Mouse (Mus musculus) embryo, embryonic 9.5 days (tissue): ENCODE results near the gene Nr4a2.

Source experiments
- DNase-seq: peaks from one replicate; pipeline ENCODE4 v3.0.0-alpha.2; 2017; ENCODE audit errors: extremely low spot score

Gene Nr4a2

DNA sequence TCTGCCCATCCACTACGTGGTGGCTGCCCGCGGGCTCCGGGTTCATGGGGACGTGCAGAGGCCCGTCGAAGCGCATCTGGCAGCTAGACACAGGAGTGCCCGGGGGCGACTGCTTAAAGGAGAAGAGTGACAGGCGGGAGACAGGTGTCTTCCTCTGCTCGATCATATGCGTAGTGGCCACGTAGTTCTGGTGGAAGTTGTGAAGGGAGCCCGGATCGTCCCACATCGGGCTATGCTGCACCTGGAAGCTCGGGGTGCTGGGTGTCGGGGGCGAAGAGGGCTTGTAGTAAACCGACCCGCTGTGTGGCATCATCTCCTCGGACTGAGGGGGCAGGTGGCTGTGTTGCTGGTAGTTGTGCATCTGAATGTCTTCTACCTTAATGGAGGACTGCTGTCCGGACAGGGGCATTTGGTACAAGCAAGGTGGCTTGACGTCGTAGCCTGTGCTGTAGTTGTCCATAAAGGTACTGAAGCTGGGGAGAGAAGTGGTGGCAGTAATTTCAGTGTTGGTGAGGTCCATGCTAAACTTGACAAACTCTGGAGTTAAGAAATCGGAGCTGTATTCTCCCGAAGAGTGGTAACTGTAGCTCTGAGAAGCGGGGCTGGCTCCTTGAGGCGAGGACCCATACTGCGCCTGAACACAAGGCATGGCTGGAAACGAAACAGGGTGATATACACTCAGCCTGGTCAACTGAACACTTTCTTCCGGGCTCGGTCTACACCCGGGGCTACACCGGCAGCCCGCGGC, 11.8 kb downstream of the Nr4a2 start:
- DNase-seq: no peak

DNA sequence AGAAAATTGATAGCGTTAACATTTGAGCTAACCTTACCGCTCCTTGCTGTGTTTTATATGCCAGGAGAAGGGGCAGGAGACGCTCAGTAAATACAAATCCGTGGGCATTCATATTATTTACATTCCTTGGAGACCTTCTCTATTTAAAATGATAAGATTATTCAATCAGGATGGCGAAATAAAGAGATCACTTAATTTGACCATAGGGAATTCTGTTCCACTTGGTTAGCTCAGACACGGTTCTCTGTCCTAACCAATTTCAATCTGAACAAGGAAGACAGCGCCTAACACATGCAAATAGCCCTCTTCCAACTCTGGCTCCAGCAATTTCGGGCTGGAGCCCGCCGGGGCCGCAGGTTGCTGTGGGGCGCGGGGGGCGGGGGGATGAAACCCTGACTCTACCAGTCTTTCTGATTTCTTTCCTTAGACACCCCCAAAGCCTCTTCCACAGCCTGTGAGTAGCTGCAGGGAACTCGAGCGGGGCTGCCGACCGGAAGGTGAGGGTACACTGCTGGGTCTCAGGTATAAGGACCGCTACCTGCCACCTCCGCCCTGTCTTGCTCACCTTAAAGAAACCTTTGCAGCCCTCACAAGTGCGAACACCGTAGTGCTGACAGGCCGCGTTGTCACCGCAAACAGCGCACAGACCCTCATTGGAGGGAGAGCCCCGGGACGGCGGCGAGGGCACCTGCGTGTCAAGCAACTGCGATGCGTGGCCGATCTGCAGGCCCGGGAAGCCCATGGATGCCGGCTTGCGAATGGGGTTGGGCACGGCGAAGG, 12.6 kb downstream of the Nr4a2 start:
- no peak for DNase-seq

DNA sequence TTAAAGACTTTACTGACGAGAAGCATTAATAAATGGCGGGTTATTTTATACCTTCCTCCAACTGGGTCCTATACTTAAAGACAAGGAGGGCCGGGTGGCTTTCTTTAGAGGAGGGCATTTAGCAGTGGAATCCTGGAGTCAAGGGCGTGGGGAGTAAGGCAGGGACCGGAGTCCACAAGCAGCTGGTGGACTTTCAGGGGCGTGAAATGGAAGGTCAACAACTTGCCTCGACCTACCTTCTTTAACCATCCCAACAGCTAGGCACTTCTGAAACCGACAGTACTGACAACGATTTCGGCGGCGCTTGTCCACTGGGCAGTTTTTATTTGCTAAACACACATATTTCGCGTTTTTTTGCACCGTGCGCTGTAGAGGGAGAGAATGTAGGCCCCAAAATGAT, 13.4 kb downstream of the Nr4a2 start:
- no peak for DNase-seq

DNA sequence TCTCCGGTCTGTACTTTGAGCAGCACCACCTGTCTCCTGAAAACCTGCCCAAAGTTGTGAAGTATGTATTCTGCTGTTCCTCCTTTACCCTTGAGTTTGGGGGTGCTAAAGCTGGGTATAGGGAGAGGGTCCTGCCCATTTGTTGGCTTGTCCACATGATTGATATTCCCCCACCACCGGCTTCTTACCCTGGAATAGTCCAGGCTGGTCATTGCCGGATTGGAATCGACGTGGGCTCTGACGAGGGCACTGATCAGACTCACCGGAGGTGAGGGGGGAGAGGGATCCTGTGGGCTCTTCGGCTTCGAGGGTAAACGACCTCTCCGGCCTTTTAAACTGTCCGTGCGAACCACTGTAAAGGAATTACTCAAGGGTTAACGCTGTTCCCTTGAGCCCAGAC, 13.9 kb downstream of the Nr4a2 start:
- DNase-seq: no peak

DNA sequence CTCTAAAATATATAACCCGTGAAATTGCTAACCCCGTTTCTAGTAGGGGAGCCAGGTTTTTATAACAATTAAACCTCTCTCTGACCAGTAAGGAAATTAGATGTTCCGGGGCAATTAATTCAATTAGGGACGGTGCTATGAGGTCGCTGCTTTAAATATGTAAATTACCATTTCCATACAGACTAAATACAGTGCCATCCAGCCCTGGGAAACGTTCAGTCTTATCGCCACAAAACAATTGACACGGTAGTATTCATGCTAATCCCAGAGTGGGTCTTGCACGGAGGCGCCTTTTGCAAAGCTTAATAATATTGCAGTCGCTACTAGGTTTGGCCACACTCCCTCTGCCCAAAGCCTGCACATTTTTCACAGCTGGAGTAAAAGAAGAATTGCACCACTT, 14.5 kb downstream of the Nr4a2 start:
- no peak for DNase-seq

DNA sequence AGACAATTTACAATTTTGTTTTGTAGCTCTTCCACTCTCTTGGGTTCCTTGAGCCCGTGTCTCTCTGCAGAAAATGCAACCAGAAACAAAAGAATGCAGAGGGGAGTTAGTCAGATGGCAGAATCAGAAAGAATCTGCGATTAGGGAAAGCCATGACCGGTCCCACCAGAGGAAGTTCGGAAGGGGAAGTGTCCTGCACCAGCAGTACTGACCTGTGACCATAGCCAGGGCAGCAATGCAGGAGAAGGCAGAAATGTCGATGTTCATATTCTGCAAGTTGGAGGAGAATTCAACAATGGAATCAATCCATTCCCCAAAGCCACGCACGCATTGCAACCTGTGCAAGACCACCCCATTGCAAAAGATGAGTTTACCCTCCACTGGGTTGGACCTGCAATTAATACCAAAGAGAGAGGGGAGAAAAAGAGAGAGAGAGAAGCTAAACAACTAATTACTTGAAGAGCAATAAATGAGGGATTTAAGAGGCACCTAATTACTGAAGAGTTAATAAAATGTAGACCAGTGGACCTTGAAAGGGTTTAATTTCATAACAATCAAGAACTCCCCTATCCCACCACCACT, 15.4 kb downstream of the Nr4a2 start:
- no peak for DNase-seq

DNA sequence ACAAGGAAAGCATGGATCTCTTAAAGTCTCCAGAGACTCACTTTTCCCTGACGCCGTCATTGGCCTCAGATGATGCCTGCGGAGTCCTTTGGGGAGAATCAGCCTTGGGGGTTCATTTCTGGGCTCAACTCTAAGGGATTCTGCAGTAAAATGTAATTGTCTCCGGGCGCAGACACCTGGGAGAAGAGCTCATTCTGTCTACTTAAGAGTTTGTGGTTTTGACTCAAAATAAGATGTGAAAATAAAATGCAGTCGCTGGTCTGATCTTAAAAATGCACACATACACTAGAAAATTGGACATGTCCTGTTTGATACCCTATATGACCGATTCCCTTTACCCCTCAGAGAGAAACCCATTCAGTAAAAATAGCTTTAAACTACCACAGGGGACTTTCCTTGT, 18.4 kb downstream of the Nr4a2 start:
- no peak for DNase-seq

DNA sequence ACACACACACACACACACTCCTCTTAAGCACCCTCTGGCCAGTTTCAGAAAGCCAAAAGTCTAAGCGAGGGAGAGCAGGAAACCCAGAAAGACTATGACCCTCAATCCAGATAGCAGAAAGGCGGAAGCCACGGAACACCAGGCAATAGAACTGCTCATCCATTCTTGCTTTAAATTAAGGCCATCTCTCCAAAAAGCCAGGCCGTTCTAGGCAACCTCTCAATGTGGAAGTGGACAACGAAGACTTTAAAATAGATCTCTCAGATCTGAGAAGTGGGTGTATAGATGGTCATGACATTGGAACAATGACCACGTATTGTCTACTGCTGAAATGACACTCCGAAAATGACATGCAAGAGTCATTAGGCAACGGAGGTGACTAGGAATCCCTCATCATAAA, 19.1 kb downstream of the Nr4a2 start:
- DNase-seq: no peak

DNA sequence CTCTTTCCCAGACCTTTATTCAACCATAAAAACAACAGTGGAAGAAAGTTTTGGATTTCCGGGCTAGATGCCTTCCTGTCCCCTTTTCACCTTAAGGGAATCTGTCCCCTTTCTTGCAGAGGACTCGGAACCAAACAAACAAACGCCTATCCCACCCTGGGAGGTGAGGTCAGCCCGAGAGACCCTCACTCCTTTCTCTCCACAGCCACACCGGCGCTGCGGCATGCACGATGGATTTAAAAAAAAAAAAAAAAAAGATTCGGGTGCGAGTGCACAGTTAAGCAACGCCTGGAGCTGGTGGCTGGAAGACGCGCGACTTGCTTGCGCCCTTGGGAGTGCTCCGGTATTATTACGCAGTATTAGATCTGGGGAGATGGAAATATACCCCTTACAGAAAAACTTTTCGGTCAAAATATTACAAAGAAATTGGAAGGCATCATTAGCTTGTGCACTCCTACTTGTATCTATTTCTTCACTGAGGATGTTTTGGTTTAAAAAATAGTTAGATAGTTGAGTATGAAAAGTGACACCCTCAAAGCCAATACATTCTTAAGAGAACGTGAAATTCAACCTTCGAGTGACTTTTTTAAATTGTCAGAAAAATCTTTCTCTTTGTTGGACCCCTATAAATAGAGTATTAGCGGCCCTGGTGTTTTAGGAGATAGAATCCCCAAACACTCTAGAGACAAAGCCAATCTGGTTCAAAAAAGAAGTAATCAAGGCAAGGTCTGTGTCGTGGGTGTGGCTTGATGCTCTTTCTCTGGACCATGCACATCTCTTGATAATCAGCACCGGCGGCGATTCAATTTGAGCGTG, 19.8 kb downstream of the Nr4a2 start:
- no peak for DNase-seq

DNA sequence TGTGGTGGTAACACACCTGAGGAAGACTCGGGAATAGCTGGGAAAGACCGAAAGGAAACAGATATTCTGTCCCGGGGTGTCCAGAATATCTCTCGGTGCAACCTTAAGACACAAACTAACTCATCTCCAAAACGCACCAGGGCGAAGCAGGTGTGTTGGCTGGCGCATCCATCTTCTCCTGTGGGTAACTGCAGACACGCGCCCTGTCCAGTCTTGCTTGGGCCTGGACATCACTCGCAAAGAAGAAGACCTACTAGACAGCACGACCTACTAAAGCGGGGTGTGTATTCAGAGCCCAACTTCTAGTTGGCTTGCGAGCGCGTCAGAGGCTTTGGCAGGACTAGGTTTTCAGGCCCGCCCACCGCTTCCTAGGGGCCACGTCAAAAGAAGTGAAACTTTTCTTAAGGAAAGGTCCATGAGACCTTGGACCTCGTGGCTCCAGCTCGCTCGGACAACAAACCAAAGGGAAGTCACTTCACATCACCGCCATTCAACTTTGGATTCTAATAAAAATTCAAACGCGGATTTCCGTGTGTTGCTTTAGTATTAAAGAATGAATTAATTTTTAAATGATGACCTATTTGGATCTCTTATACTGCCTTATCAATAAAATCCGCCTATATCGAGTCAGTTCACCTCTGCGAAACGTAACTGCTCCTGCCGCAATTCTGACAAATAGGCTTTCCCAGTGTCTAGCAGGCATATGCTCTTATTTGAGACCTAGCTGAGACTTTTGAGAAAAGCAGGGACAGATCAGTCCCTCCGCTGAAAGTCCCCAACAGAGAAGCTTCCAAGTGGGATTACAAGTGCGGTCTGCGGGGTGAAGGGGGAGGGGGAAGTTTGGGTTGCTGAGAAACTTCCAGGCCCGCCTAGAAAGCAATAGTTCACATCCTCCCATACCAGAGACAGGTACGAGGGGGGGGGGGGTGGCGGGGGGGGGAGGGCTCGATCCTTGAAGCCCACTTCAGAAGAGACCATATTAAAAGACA, 20.7 kb downstream of the Nr4a2 start:
- DNase-seq: peak; percentile 33

DNA sequence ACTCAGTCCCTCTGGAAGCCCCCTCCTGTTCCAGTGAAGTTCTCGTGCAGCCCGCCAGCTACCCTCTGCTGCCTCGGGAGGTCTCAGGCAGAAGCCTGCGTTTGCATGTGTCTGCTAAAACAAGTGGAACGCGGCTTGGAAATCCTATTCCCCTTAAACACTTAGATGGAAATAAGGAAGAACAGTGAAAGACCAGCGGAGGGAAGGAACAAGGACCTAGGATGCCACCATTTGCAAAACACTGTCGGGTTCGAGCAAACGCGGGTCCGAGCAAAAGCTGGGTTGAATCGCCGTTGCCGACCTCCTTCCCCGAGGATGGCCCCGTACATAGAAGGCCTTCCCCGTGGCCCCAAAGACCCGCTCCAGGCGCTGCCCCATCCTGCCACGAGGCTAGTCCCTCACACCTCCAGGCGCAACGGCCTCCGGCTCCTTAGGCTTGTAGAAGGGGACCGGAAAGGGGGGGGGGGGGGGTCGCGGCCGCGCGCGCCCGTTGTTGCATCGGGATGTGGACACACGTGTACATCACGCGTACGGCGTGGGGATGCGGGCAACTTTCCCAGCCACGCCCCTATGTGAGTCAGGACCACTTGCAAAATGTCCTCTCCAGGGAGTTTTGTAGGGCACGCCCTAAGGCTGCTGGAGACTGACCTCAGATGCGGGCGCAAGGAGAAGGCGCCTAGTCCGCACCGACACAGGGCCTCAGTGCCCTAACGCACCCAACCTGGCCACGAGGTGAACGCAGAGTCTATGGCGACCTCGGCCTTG, 21.5 kb downstream of the Nr4a2 start:
- DNase-seq: peak; percentile 58

DNA sequence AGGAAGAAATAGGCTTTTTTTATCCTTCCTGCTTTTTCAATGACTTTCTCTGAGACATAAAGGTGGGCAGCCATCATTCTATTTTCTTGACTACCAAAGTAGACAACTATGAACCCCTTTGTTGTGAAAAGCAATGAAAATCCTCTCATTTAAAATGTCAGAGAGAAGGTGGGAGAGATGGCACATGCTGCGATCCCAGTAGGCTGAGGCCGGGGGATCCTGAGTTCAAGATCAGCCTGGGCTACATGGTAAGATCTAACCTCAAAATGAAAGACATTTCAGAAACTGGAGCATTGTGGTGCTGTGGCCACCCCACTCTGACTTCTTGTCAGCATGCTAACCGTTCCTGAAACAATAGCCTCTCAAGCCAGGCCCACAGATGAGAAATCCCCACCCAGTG, 23.6 kb downstream of the Nr4a2 start:
- no peak for DNase-seq

DNA sequence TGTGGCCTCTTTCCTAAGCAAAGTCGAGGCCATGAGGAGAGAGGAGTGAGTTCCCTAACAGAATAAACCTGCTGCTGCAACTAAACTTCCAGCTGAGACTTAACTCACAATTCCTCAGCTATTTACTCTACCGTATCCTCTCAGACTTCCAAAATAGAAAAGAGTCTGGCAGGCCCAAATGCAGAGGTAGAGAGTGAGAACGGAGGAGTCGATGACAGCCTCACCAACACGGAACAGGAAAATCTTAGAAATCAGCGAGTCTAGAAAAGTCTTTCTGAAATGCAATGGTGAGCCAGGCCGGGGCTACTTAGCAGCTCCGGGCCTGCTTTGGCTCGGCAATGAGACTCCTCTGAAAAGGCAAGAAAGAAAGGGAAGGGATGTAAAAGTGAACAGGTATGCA, 51.4 kb downstream of the Nr4a2 start:
- DNase-seq: no peak

DNA sequence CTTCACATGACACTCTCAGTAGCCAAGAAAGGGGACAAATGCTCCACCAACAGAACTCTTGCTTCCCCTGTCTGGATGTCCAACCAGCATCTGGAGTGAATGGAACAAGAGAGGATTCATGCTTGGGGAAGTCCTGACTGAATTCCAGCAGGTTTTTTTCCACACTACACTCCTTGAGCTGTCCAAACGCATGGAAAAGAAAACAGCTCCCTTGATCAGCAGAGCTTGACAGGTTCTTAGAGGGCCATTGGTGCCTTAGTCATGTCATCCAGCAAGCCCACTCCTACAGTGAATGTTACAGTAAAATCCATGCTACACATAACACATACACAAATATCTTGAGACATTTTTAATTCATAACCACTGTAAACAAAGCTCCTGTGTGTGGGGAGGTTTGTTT, 60.3 kb downstream of the Nr4a2 start:
- DNase-seq: no peak
